Mouse (Mus musculus): ENCODE measurements around the gene Nfia.

The Nfia gene

DNA sequence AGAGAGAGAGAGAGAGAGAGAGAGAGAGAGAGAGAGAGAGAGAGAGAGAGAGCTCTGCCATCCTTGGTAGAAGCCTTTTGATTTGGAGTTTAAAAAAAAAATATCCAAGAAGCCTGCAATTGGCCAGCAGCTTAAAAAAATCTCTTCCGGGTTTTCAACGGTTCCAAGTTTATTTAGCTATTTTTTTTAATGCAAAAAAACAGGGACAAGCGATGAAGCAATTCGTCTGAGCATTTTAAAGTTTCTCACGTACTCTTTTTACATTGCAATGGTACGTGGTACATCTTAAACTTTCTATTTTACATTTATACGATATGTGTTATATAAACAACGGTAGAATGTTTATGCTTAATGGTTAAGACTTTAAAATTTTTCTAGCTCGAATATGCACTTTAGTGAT, at the start of gene Nfia:
TSS of gene Nfia (plus strand) at position 94 of the 400 bp plus-strand sequence.
- no peak for DNase-seq (ENCODE audit: low read depth, low spot score)

DNA sequence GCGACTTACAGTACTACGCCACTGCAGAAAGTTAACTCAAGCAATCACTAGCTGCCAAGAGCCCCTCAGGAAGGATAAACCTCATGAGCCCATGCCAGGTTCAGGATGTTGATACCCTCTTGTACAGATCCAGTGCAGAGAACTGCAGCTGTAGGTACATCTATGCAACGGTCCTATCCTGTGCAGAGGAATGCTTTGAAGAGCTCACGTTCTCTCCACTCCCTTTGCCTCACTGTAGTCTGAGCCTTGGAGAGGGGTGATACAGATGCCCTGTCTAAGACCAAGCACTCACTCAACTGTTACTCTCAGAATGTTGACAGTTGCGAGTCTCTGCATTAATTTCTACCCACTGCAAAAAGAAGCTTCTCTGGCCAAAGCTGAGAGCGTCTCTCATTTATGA, 49.2 kb upstream of the Nfia start:
- no peak for DNase-seq (ENCODE audit: low read depth, low spot score)

DNA sequence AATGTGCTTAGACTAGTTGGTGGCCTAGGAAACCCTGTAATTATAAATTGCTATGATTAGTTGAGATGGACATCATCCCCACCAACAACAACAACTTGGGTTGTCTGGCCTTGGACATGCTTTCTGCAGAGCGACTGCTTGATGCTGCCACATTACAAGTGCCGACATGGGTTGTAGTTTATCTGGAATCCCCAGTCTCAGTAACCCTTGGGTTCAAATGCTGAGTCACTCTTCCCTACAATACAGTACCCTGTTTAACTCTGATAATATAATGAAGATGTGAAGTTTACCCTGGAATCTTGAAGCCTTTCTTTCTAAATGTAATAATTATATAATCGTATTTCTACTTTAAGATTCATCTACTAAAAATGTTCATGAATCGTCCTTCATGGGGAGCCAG, 44.0 kb upstream of the Nfia start:
- no peak for DNase-seq (ENCODE audit: low read depth, low spot score)

DNA sequence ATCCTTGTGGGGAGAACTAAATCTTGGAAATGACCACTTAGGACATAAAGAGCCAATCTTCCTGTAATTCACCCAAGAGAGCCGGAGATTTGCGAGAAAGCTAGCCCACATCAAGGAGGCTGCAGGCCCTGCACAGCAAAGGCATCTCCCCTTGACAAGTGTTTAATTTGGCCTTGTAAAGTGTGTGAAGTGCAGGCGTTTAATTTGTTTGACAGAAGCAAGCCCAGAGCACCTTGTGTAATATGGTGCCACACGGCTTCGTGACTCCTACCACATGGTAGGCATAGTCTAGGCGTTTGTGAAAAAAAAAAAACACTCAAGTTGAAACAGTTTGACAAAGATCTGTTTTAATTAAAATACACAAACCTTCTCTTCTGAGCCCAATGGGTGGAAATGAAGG, 42.5 kb upstream of the Nfia start:
- no peak for DNase-seq (ENCODE audit: low read depth, low spot score)

DNA sequence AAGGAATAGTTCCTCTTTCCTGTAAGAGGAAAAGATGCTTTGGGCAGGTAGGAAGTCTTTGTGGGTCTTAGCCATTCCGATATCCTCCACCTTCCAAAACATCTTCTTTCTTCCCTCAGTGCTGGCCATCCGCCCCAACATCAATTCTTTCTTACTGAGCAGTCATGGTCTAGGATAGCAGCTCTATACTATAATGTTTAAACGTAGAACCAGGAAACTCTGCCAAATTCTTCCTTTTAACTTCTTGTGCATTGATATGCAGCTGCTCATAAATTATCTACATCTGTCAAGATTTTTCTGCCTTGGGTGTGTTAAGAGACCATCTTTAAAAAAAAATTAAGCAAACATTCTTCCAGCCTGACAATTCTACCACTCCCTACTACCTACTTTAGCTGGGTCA, 42.1 kb upstream of the Nfia start:
- no peak for DNase-seq (ENCODE audit: low read depth, low spot score)

DNA sequence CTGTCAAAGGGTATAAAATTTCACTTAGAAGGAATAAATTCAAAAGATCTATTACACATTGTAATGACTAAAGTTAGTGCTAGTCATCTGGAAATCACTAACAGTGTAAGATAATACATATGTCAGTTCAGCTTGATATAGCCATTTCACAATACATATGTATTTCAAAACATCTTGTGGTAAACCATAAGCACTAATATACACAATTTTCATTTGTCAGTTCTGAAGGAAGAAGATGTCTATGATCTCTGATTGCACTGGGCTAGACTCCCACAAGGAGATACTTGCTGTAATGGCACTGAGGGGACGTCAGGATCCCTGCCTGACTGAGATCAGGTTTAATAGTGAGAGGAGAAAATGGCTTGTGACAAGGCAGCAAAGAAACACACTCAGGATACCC, 39.1 kb upstream of the Nfia start:
- no peak for DNase-seq (ENCODE audit: low read depth, low spot score)

DNA sequence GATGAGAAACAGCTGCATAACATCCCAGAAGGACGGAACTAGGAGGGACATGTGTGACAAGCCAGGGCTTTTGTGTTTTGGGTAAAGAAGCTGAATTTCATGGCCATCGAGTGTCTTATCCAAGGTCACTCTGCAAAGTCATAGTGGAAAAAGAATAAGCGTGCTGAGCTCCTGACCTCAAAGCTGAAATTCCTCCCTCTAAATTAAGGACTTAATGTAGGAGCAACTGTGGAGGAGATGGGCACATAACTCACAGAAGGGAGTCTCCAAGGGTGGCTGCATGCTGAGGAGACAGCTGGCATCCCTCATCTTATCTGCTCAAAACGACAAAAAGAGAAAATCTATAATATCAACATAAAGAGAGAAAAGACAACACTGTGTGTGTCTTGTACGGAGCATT, 28.6 kb upstream of the Nfia start:
- no peak for DNase-seq (ENCODE audit: low read depth, low spot score)

DNA sequence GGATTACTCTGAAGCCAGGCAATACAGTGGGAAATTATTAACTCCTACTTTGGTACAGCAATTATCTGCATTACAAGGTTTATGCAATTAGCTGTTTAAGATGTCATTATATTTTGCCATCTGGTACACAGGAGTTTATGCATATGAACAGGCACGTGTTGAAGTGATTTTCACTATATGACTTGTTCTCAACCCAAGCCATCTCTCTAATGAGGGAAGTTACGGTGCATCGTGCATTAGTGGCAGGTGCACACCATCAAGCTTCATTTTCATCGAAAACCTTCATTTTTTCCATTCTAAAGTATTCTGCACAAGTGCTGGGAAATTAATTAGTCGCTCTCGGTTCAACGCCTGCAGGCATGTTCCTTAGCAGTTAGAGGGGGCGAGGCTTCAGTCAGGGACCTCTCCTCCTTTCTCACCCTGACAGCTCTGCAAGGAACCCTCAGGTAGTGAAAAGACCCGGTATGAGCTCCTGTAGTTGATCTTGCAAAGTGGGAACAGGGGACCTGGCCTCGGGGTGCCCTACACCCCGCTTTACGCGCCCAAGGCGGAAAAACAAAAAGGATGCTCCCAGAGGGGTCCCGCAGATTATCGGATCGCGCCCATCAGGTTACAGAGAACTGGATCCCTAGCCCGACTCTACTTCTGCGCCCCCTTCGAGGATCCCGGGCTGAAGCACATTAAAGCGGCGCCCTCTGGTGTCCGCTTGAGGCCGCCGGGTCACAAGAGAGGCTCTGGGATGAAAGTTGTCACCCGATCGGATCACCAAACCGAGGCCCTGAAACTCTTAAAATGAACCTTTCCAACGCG, 27.0 kb upstream of the Nfia start:
- peak; percentile 72 for DNase-seq (ENCODE audit: low read depth, low spot score)

DNA sequence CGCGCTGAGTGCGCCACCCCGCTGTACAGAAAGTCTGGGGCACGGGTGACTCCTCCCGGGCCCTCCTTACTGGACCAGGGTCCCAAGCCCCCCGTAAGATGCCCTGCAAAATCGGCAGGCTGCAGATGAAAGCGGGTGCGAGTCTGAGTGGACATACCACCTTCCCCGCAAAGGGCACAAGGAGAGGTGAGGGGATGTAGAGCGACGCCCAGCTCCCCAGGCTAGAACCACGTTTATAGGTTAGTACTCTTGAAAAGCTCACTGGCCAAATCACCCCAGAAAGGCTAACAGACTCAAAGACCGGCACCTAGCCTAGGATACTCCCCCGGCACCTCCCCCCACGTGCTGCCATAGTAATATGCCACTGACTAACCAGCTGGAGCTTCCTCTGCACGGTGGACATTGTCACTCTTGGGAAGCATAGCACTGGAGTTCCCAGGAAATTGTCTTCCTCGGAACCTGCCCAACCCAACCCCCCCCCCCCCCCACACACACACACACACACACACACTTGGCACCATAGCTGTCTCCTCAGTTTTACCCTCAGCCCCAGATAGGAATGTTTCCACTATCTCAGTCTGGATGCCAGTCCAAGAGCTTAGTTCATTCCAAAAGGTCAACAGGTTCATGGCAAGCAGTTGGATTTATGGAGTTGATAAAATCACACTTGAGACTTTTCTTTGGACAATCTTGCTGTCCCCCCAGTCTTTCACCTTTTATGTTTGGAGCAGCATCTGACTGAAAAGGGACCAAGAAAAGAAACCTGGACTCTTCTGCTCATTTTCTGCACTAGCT, 26.2 kb upstream of the Nfia start:
- peak; percentile 6 for DNase-seq (ENCODE audit: low read depth, low spot score)

DNA sequence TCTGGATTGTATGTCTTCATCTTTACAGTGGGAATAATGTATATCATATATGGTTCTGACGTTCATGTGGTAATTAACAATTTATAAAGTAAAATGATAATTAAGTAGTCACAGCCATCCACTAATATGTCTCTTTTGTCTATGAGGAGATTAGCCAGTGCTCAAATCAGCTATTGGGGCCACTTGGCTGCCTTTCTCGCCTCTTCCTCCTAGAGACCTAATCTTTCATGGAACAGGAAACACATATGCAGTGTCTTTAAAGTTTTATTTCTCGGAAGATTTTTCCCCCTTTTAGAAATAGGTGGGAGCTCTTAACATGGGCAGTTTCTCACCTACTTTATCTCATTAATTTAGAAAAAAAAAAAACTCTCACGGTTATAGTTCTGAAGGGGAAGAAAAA, 22.1 kb upstream of the Nfia start:
- no peak for DNase-seq (ENCODE audit: low read depth, low spot score)

DNA sequence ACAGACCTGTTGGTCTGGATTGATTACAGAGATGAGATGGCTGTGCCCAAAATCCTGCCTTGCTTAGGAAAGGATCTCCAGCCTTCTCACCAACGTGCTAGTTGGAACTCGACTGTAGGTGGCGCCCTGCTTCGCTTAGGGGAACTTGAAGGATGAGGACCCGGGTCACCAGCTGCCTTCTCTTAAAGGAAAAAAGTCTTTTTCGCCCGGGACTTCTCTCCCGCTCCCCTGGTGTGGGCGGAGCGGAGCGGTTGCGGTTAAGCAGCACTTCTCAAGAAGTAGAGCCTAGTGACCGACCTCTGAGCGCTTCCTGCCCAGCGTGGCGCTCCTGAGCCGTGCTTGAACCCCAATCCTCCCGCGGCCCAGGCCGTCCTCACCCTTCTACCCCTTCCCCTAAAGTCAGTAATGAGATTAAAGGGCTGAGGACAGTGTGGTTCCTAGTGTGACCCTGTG, 21.5 kb upstream of the Nfia start:
- peak; percentile 92 for DNase-seq (ENCODE audit: low read depth, low spot score)

DNA sequence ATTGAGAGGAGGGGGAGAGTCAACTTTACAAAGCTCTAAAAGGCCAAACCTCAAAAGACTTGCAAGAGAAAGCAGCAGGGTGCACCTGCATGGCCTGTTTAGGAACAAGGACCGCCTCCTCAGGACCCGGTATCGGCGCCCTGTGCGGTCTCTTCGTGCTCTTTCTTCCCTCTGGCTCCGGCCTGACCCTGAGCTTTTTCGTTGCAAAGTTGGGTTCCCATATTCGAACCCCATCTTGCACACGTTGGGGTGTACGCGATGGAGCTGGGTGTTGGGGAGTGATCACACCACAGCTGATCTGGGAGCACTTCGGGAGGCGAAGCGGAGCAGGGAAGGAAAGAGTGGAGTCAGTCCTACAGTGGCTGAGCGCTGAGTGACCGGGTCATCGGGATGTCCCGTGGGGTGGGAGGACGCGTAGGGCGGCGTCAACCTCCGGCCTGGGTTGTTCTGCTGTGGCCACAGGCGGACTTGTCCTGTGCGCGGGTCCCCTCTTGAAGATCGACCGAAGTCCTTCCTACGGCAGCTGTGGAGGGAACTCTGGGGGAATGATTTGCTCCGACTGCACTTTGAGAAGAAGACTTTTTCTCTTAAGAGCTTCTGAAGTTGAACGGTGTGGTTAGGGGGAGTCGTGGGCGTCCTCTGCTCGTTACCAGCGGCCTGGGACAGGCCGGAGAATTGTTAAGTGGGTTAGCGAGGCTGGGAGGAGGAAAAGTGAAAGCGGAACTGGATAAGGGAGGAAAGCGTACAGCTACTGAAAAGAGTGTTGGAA, 20.9 kb upstream of the Nfia start:
- DNase-seq (ENCODE audit: low read depth, low spot score): peak; percentile 60

DNA sequence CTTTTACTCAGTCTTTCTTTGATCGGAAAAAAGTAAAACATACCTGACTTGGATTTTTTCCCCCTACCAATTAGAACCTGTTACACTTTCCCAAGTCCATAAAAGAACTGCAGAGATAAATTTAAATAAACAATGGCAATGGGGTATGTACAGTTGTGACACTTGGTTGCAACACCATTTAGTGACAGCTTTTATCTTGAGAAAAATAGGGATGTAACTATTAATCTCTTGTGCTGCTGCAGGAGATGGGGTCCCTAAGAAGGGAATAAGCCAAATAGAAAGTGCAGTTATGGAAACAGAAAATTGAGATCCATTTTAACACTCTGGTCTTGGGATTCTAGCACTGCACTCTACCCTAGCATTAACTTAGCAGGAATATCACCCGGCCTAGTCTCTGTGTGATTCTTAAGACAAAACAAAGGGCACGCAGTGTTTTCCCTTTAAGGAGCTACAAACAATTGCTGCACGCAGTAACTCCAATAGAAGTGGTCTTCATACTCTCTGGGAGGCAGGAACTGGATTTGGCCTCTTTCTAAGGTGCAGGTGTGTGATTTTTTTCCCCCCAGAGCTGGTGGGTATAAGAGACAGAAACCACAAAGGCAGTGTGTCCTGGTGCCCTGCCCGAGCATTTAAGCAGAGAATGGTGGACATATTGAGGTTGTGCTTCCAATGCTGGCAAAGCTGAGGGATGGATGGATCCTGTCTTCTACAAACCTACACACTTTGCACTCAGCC, 20.1 kb upstream of the Nfia start:
- DNase-seq (ENCODE audit: low read depth, low spot score): no peak

DNA sequence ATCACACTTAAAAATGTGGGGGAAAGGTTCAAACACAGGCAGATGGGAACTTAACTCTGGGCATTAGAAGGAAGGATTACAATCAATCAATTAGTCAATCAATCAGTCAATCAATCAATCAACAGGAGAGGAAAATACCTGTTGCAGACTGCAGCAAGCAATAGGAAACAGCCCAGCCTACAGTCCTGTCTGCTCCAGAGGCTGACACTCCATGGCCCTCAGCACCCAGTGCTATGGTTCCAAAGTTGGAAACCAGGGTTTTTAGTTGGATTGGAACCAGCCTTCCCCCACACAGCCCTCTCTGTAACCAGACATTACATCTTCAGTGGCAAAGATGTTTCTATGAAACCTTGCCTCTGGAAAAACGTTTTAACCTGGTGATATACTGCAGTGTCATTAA, 19.0 kb upstream of the Nfia start:
- DNase-seq (ENCODE audit: low read depth, low spot score): no peak

DNA sequence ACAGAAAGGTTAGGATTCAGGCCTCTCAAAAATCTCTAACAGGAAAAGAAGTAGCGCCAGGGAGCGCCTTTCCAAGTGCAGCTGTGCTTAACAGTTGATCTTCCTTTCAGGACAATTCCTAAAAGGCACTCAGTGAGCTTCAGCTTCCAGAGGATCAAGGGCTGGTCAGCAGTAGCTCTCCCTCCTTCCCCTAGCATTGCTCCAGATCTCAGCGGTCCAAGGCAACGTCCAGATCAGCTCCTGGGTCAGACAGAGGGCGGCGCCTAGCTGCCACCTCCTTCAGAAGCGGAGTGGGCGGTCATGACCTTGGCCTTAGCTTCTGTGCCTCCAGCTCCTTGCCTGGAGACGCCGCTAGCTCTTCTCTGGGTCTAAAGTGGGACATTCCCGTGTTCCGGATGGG, 18.3 kb upstream of the Nfia start:
- peak; percentile 23 for DNase-seq (ENCODE audit: low read depth, low spot score)

DNA sequence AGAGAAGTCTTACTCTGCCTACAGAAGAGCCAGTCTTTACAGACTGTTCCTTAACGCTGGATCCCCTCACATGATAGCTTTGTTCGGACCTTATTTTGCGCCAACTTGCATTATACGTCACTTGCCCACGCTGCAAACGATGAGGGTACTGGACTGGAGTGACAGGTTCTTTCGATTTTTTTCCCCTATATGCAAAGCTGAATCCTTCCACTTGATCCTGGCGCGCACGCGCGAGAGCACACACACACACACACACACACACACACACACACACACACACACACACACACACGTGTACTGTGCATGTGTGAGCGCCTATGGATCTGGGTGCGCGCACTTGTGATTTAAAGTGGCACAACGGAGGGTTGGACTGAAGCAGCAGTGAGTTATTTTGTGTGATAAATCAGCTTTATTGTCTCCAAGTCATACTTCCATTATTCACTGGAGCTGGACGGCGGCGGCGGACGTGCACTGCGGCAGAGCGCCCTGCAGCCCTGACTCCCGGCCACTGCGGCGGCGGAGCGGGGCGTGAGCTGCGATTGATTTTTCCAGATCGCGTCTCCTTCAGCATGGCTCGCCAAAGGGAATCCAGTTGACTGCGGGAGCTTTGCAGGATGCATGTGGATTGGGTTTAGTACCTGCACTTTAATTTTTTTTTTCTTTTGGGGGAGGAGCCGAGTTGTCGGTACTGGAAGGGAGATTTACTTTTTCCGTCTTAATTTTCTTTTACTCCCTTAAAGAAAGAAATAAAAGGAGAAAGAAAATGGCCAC, 15.1 kb upstream of the Nfia start:
- DNase-seq (ENCODE audit: low read depth, low spot score): peak; percentile 34

DNA sequence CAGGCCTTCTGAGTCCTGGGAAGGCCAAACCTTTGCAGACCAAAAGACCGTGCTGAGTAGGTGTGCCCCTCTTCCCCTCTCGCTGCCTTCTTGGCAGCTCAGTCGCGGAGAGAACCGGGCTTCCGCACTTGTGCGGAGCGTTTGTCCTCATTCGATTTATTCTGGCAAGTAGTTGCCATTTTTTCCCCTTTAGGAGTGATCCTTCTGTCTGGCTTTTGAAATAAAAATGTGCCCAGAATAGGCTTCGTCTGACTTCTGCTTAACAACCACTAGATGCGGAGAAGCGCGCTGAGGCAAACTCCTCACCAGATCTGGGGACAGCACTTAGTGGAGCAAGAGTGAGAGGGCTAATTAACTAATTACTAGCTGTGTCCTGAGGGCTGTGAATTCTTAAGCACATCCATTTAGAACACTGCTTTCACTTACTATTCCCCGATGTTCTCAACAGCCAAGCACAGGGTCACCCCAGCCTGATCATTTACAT, 14.5 kb upstream of the Nfia start:
- DNase-seq (ENCODE audit: low read depth, low spot score): peak; percentile 31

DNA sequence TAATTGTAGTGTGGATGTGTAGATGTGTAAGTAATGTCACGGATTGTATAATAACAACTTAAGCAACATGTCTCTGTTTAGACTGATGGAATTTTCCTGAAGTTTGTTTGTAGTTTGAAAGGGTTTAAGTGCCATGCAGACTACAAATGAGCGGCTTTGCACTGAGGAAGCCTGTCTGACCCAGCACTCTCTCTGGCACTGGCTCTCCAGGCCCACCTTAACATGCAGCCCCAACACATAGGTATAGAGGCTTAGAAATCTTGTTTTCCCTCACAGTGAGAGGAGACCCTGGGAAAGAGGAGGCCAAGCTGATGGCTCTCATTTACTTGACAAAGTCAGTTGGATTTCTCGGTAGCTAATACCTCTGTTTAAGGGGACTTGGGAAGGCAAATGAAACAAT, 13.9 kb upstream of the Nfia start:
- DNase-seq (ENCODE audit: low read depth, low spot score): no peak

DNA sequence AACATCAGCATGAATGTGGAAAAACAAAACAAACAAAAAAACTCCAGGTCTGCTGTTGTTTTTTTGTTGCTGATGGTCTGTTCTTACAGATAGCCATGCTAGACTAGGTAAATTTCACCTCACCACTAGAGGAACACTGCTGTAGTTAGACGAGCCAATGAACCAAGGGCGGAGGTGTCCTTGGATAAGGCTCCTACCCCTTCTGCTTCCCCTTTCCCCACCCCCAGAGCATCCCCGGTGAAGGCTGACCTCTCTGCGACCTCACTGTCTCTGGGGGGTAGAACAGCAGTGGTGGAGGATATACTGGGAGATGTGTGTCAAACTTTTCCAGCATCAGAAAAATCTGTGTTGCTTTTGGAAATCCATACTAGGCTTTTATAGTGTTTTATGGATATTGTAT, 7.9 kb upstream of the Nfia start:
- DNase-seq (ENCODE audit: low read depth, low spot score): no peak

DNA sequence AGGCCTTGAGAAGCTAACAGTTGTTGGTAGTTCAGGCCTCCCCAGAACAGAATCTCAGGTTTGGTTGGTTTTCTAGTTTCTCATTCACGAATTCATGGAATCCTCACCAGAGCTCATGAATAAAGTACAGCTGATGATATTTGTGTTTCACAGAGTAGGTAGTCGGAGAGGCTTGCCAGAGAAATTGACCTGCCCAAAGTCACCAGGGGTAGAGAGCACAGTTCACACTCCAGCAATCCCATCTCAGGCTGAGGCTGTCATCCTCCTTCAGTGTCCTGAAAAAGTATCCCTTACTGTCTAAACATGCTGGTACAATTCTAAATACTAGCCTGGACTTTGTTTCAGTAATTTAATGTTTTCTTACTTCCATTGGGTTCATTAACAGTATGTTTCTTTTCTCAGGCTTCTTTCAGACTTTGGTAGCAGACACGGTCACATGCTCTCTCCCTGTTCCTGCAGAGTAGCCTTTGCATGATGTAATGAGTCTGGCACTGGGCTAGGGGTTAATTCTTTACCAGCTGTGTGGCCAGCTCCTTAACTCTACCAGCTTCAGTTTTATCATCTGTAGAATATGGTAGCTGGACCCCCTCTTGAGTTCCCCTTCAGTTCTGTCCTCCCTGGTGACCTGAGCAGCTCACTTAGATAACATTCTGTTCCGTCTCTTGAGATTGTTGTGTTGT, 7.1 kb upstream of the Nfia start:
- DNase-seq (ENCODE audit: low read depth, low spot score): no peak
